ENCODE assay signal across 7 mouse cellular contexts in the genomic region with DNA sequence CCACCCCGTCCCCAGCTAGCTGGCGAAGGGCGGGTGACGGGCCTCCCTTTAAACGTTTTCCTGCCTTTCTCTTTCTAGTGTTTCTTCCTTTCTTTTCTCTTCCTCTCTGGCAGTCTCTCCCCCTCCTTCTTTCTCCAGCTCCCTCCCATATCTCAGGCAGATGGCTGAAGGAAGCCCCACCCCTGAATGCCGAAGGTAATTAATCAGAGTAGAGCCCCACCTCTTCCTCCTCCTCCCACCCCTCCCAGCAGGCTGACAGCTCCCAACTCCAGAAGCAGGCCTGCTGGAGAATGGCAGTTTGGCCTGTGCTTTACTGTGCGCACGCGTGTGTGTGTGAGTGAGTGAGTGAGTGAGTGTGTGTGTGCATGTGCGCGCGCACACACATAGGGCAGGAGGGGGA.
A peak's percentile ranks its signal among the peaks of the same experiment; 100 is the strongest.
DNase-seq lines count a peak whose midpoint lies in the region; ATAC-seq lines count a peak whose summit lies in the region.

No protein-coding gene starts in this region.

- peak overlapping the region; percentile 63 for H3K4me3 ChIP-seq in intestine, embryonic 14.5 days (ENCODE audit: low read depth, low read length)

- WGBS in intestine, embryonic 14.5 days: 1% methylated on average over 12 of the region's 12 CpGs

- peak overlapping the region; percentile 68 for H3K4me2 ChIP-seq in intestine, embryonic 14.5 days (ENCODE audit: low read length)

- H3K27ac ChIP-seq in intestine, embryonic 14.5 days (ENCODE audit: low read depth): peak overlapping the region; percentile 91

- ATAC-seq in common myeloid progenitor, adult 5-6 weeks (replicated peaks; ENCODE audit: low read depth, poor library complexity, severe bottlenecking): peak; percentile 56
- peak; percentile 92 for ATAC-seq in intestine, embryonic 14.5 days (replicated peaks; ENCODE audit: low FRiP score, low TSS enrichment, low read depth)
- peak; percentile 47; the same call in 1 of the 2 replicates for ATAC-seq in megakaryocyte-erythroid progenitor cell, adult 5-6 weeks (replicated peaks; ENCODE audit: low FRiP score, low TSS enrichment, poor library complexity, severe bottlenecking)

- H3K36me3 ChIP-seq in intestine, embryonic 14.5 days (ENCODE audit: control insufficient read depth, insufficient read depth, low read length): no peaks in the 10 kb centered on the region

- intact Hi-C loops in left cerebral cortex, postnatal 10 days (cut with DNase I): no loop called here

- DNase-seq in adrenal gland, postnatal 10 days: peak; percentile 87
- peak; percentile 51 for DNase-seq in gastrocnemius, postnatal 10 days
- DNase-seq in intestine, embryonic 14.5 days (ENCODE audit: low spot score): peak; percentile 88
- peak; percentile 75 to 85 for DNase-seq in left cerebral cortex, postnatal 10 days (ENCODE audit: extremely low spot score in 1 of 2, low spot score in 2 of 2)
- peak; percentile 77 for DNase-seq in skeletal muscle tissue, adult 2 months (ENCODE audit: low read depth, low spot score)

- peaks cover 46% of the 10 kb centered on the region for H3K4me1 ChIP-seq in intestine, embryonic 14.5 days (replicated peaks; ENCODE audit: control insufficient read depth, insufficient read depth, low read length)

- no peaks in the 10 kb centered on the region for H3K9me3 ChIP-seq in intestine, embryonic 14.5 days (ENCODE audit: control insufficient read depth, low read length)

- H3K27me3 ChIP-seq in intestine, embryonic 14.5 days (replicated peaks; ENCODE audit: control insufficient read depth, insufficient read depth, low read length): no peaks in the 10 kb centered on the region

- peak overlapping the region; percentile 71 for H3K9ac ChIP-seq in intestine, embryonic 14.5 days (ENCODE audit: low read length)

Comparison
In these comparisons a context has a peak if more than half of its experiments do, and no peak if none do; other contexts are left out.
1. Peak in every context shown above with its lines: DNase-seq, ATAC-seq, H3K4me3 ChIP-seq and H3K27ac ChIP-seq.